Mouse (Mus musculus): ENCODE measurements around the gene Rabl3. TPM values are rescaled to one million over a fixed set of nuclear protein-coding genes. Genes with fewer than 3 reads are reported as not detected.

Rabl3 gene
- polyA plus RNA-seq, 1 experiment from 2014 or later: 19.8 TPM

DNA sequence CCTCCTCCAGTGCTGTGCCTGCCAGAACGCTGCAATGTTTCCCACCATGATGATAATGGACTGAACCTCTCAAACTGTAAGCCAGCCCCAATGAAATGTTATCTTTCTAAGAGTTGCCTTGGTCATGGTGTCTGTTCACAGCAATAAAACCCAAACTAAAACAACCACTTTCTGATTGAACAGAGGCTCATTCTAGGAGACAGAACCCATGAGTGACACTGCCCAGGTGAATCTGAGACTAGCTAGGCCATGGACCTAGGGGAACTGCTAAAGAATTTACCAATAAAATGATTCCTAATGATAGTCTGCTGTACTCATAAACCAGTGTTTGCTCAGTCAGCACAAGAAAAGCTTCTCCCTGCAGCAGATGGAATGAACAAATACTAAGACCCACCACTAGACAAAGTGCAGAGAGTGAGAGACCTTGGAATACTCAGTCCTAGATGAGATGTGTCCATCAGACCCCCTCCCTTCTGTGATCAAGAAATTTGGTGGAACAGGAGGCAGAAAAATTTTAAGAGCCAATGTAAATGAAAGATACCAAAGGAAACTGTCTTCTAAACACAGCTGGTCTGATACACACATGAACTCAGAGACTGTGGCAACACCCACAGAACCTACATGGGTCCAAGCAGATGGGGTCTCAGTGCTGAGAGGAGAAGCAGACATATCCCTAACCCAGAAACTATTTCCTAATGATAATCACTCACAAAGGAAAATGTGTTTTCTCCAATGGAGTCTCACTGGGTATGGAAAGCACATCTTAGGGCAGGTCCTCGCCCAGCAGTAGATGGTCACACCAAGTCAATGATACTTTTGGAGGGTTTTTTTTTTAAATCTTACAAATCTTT is 19.3 kb upstream of the Rabl3 start:
- Histone ChIP-seq H3K9me3 (replicated peaks) (peaks cover 9% of the 10 kb centered on the region), H3K4me3 (no peak overlapping the region), H3K4me1 (peaks cover 4% of the 10 kb centered on the region; the same call in 1 of the 2 replicates), H3K36me3 (peaks cover 83% of the 10 kb centered on the region), H3K27ac (no peak overlapping the region), H3K27me3 (replicated peaks) (no peaks in the 10 kb centered on the region), H3K9ac (no peak overlapping the region), H3K4me2 (no peak overlapping the region)
- ATAC-seq: no peak
- WGBS (ENCODE audit: insufficient replicate concordance): 81% methylated on average over 2 of the region's 2 CpGs

DNA sequence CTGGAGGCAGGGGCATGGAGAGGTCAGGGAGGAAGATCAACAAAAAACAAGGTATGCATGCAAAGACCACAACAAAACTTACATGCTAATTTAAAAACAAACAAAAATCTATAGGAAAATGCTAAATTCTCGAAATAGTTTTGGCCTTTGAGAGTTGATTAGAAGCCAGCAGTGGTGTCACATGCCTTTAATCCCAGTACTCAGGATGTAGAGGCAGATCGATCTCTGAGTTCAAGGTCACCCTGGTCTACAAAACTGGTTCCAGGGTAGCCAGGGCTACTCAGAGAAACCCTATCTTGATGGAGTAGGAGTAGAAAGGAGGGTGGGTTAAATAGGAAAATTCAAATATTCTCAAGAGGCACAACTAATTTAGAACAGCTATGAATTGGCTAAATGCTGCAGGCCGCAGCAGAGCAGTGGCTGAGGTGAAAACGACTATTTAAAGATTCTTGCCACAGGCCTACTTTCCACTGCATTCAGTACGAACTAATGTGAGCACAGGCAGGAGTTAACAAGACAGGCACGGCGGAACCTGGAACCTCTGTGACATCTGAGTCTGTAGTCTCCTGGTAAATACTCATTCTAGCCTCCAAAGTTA is 17.5 kb upstream of the Rabl3 start:
- peaks cover 9% of the 10 kb centered on the region for H3K9me3 ChIP-seq (replicated peaks)
- H3K4me2 ChIP-seq: no peak overlapping the region
- peaks cover 87% of the 10 kb centered on the region for H3K36me3 ChIP-seq
- no peak overlapping the region for H3K27ac ChIP-seq
- 82% methylated on average over 7 of the region's 7 CpGs for WGBS (ENCODE audit: insufficient replicate concordance)
- H3K27me3 ChIP-seq (replicated peaks): no peaks in the 10 kb centered on the region
- no peak overlapping the region for H3K9ac ChIP-seq
- H3K4me3 ChIP-seq: no peak overlapping the region
- no peak for ATAC-seq
- H3K4me1 ChIP-seq: peaks cover 4% of the 10 kb centered on the region; the same call in 1 of the 2 replicates

DNA sequence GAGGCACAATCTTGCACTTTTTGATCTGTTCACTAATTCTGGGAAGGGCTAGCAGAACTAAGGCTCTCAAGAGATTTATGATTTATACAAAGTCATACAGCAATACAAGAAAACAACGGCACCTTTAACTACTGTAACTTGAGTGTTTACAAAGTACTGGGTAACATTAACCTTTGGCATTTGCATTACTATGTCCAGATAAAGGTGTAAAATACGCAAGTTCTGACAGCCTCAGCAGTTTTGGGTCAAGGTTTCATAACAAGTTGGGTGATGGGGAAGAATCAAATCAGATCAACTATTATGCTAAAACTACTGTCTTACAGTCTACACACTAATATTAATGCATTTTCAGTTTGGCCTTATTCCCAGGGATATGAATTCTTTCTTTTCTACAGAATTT is 14.6 kb upstream of the Rabl3 start:
- no peak overlapping the region for H3K27ac ChIP-seq
- peaks cover 77% of the 10 kb centered on the region for H3K36me3 ChIP-seq
- 89% methylated on average over 2 of the region's 2 CpGs for WGBS (ENCODE audit: insufficient replicate concordance)
- H3K4me1 ChIP-seq: no peaks in the 10 kb centered on the region
- H3K4me2 ChIP-seq: no peak overlapping the region
- peaks cover 9% of the 10 kb centered on the region for H3K9me3 ChIP-seq (replicated peaks)
- no peak overlapping the region for H3K9ac ChIP-seq
- no peak overlapping the region for H3K4me3 ChIP-seq
- no peak for ATAC-seq
- H3K27me3 ChIP-seq (replicated peaks): no peaks in the 10 kb centered on the region

DNA sequence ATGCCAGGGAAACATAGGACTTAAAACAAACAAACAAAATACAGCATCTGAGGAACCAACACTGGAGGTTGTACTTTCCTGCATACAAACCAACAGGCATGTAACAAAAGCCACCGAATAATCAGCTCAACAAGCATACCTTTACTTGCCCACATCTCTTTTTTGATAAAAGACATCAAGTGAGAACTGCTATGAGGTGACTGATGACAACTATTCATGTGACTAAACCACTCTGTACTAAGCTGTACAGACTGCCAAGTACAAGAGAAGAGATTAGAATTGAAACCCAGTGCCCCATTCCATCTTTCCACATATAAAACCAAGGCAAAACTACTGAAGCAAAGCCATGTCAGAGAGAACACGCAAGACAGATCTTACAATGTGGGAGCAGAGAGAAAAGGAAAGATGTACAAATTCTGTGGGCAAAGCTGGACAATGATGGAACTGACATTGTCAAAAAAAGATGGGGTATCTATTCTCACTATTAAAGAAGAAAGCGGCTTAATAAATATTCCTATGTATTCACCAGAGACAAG is 12.9 kb upstream of the Rabl3 start:
- H3K4me2 ChIP-seq: no peak overlapping the region
- H3K27me3 ChIP-seq (replicated peaks): no peaks in the 10 kb centered on the region
- H3K36me3 ChIP-seq: peaks cover 67% of the 10 kb centered on the region
- 82% methylated on average over 3 of the region's 3 CpGs for WGBS (ENCODE audit: insufficient replicate concordance)
- peaks cover 9% of the 10 kb centered on the region for H3K9me3 ChIP-seq (replicated peaks)
- no peak overlapping the region for H3K9ac ChIP-seq
- ATAC-seq: no peak
- no peak overlapping the region for H3K27ac ChIP-seq
- H3K4me3 ChIP-seq: no peak overlapping the region
- no peaks in the 10 kb centered on the region for H3K4me1 ChIP-seq

DNA sequence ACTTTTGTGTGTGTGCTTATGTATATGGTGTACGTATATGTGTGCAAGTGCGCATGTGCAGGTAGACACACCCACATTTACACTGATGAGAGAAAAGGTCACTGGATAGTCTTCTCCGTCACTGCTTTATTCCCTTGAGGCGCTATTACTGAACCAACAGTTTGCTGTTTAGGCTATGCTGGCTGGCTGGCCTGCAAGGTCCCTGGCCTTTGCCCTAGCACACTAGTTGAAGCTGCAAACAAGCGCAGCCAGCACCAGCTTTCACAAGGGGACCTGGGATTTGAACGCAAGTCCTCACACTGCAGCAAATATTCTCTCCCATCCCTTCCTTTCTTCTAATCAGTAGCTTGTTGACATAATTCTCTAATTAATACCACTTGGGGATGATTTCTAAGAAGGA is 9.5 kb upstream of the Rabl3 start:
- no peaks in the 10 kb centered on the region for H3K9me3 ChIP-seq (replicated peaks)
- ATAC-seq: peak; percentile 40; the same call in 1 of the 2 replicates
- H3K36me3 ChIP-seq: peaks cover 47% of the 10 kb centered on the region
- WGBS (ENCODE audit: insufficient replicate concordance): 81% methylated on average over 6 of the region's 6 CpGs
- no peak overlapping the region for H3K9ac ChIP-seq
- H3K4me3 ChIP-seq: no peak overlapping the region
- no peak overlapping the region for H3K27ac ChIP-seq
- peaks cover 15% of the 10 kb centered on the region for H3K4me1 ChIP-seq
- H3K27me3 ChIP-seq (replicated peaks): no peaks in the 10 kb centered on the region
- no peak overlapping the region for H3K4me2 ChIP-seq

DNA sequence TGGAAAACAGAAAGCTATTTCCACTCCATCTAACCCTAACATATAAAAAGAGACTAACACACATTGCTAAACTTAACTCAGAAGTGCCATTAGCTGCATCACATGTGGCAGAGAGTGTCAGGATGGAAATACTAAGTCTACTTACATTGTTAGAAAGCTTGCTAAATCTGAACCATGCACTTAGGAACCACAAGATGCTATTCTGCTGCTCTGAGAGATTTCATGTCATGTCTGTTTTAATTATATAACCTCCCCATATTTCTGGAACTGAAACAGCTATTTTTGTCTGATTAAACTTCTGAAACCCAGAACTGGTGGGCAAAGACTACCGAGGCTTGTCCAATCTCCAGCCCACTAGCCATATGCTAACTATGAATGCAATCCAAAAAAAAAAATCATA is 7.6 kb upstream of the Rabl3 start:
- Histone ChIP-seq H3K9ac (no peak overlapping the region), H3K4me2 (no peak overlapping the region), H3K4me3 (no peak overlapping the region), H3K36me3 (peaks cover 38% of the 10 kb centered on the region), H3K27ac (no peak overlapping the region), H3K4me1 (peaks cover 20% of the 10 kb centered on the region), H3K27me3 (replicated peaks) (no peaks in the 10 kb centered on the region), H3K9me3 (replicated peaks) (no peaks in the 10 kb centered on the region)
- no peak for ATAC-seq
- WGBS (ENCODE audit: insufficient replicate concordance): 83% methylated on average over 1 of the region's 1 CpGs

DNA sequence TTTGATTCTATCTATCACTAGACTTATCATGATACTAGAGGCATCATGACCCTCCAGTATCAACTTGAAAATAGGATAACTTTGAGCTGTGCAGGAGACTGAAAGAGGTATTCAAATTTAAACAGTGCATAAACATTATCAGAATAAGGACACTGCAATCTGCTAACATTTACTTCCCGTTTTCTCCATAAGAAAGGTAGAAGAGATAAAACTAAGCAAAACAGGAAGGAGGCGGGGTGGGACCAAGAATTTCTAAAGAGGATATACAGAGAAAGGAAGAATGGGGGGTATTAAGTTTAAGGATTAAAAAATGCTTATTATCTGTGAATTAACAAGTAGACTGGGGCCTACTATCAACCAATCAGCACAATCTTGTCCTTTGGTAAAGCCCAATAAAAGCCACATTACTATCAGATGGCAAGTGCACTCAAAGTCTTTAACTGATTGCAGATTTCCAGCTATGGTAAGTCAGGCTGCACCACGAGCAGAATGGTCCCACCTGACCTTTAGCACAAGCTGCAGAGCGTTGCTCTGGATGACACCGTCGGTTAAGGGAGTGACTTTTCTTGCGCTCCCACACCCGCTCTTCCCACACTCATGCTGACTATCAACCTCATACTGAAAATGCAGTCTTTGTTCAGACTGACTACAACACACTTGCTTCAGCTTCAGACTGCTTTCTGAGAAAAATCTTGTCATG is 6.2 kb upstream of the Rabl3 start:
- peaks cover 32% of the 10 kb centered on the region for H3K4me1 ChIP-seq
- ATAC-seq: no peak

DNA sequence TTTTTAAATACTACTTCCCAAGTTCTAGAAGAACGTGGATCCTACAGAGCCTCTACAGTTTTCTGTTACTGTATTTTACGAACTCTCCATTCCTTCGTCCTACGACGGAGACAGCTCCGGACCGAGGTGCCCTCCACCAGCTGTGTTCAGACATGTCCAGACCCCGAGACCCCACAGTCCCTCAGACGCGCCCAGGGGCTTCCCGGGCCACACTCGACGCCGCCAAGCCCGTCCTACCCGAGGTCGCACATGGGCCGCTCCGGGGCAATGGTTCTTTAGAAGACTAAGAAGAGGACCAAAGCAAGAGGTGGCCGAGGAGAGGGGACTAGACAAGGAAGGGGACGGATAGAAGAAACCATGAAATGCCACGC is 460 bp upstream of the Rabl3 start:
- H3K4me3 ChIP-seq: peak overlapping the region; percentile 89
- peak overlapping the region; percentile 82 for H3K27ac ChIP-seq
- peaks cover 36% of the 10 kb centered on the region for H3K4me1 ChIP-seq
- no peaks in the 10 kb centered on the region for H3K9me3 ChIP-seq (replicated peaks)
- peak overlapping the region; percentile 94 for H3K4me2 ChIP-seq
- no peaks in the 10 kb centered on the region for H3K27me3 ChIP-seq (replicated peaks)
- peak overlapping the region; percentile 90 for H3K9ac ChIP-seq
- WGBS (ENCODE audit: insufficient replicate concordance): under 1% methylated on average over 22 of the region's 22 CpGs
- H3K36me3 ChIP-seq: peaks cover 29% of the 10 kb centered on the region
- ATAC-seq: peak; percentile 61

More for the DNA sequence above, 6.2 kb upstream of the Rabl3 start:
- no peak overlapping the region for H3K9ac ChIP-seq
- H3K27me3 ChIP-seq (replicated peaks): no peaks in the 10 kb centered on the region
- no peak overlapping the region for H3K4me2 ChIP-seq
- H3K36me3 ChIP-seq: peaks cover 30% of the 10 kb centered on the region
- no peak overlapping the region for H3K27ac ChIP-seq
- H3K9me3 ChIP-seq (replicated peaks): no peaks in the 10 kb centered on the region
- 45% methylated on average over 8 of the region's 8 CpGs for WGBS (ENCODE audit: insufficient replicate concordance)
- no peak overlapping the region for H3K4me3 ChIP-seq

DNA sequence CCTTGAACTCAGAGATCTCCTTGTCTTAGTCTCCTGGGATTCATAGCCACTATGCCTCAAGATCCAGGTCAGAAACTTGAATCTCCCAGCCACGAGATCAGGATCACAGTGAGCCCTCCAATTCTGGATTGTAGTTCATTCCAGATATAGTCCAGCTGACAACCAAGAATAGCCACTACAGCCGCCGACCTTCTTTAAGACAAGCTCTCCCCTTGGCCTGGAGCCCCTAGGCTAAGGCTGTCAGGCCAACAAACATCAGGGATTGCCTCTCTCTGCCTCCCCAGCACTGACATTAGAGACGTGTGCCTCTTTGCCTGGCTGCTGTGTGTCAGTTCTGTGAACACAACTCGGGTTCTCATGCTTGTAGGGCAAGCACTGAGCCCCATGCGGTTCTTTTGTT is 1.1 kb downstream of the Rabl3 start:
- ATAC-seq: no peak
- Histone ChIP-seq H3K27ac (0 out of 2 replicates have a peak overlapping the region, but pooled peaks have one; percentile 73), H3K4me3 (peak overlapping the region; percentile 89), H3K27me3 (replicated peaks) (no peaks in the 10 kb centered on the region), H3K36me3 (peaks cover 21% of the 10 kb centered on the region), H3K4me2 (peak overlapping the region; percentile 94), H3K4me1 (peaks cover 26% of the 10 kb centered on the region), H3K9ac (peak overlapping the region; percentile 75), H3K9me3 (replicated peaks) (no peaks in the 10 kb centered on the region)
- 78% methylated on average over 6 of the region's 6 CpGs for WGBS (ENCODE audit: insufficient replicate concordance)

DNA sequence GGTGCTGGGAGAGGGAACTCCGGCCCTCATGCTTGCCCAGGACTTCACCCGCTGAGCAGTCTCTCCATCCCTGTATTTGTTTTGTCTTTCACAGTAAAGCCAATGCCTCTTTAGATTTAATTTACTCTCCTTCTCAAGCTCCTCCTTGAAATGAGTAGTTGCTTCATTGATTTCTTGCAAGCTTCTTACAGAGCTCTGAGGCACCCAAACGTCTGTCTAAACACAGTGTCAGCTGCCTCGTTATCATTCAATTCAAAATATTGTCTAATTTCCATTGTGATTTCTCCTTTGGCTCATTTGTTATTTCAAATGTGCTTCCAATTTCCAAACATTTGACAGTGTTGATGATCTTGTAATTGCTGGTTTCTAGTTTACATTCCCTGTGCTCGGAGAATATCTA is 6.6 kb downstream of the Rabl3 start:
- Histone ChIP-seq H3K4me2 (no peak overlapping the region), H3K4me1 (peaks cover 2% of the 10 kb centered on the region; the same call in 1 of the 2 replicates), H3K9ac (no peak overlapping the region), H3K27me3 (replicated peaks) (no peaks in the 10 kb centered on the region), H3K4me3 (no peak overlapping the region), H3K27ac (no peak overlapping the region), H3K36me3 (peaks cover 18% of the 10 kb centered on the region; the same call in 1 of the 2 replicates), H3K9me3 (replicated peaks) (no peaks in the 10 kb centered on the region)
- 79% methylated on average over 5 of the region's 5 CpGs for WGBS (ENCODE audit: insufficient replicate concordance)
- no peak for ATAC-seq

DNA sequence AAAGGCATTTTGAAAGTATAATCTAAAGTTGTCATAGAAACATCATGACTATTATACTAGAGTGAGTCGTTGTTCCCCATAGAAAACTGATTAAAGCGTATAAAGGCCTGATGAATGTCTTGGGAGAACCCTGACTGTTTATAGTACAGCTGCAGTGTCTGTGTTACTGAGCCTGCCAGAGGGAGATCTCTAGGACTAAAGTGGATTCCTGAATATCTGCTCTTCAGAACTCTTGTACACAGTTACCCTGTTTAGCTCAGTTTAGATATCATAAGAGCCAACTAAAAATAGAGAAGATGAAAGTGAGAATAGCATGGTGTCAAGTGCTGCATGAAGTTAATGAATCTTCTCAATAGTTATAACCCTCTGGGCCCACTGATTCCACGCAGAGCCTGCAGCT is 10.6 kb downstream of the Rabl3 start:
- Histone ChIP-seq H3K36me3 (no peaks in the 10 kb centered on the region), H3K27me3 (replicated peaks) (no peaks in the 10 kb centered on the region), H3K9me3 (replicated peaks) (no peaks in the 10 kb centered on the region), H3K4me3 (no peak overlapping the region), H3K9ac (no peak overlapping the region), H3K4me2 (no peak overlapping the region), H3K27ac (no peak overlapping the region), H3K4me1 (peaks cover 2% of the 10 kb centered on the region; the same call in 1 of the 2 replicates)
- ATAC-seq: no peak
- 85% methylated on average over 3 of the region's 3 CpGs for WGBS (ENCODE audit: insufficient replicate concordance)

DNA sequence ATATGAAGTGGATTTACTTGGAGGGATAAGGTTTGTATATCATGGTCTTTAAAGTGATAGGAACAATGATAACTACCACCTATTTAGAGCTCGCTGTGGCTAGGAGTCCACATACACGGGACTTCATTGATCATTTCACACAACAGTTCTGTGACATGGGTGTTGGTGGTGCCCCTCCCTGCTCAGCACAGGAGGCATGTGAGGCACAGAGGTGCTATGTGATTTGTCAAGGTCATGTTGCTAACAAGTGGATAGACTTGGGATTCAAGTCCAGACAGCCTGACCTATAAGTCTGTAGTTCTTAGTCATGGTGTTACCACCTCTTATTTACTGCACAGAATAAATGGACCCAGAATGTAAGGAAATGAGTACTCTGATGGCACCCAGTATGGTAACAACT is 11.3 kb downstream of the Rabl3 start:
- H3K9me3 ChIP-seq (replicated peaks): no peaks in the 10 kb centered on the region
- H3K27ac ChIP-seq: no peak overlapping the region
- H3K9ac ChIP-seq: no peak overlapping the region
- ATAC-seq: no peak
- H3K36me3 ChIP-seq: no peaks in the 10 kb centered on the region
- no peak overlapping the region for H3K4me2 ChIP-seq
- 75% methylated on average over 2 of the region's 2 CpGs for WGBS (ENCODE audit: insufficient replicate concordance)
- no peak overlapping the region for H3K4me3 ChIP-seq
- H3K4me1 ChIP-seq: peaks cover 2% of the 10 kb centered on the region; the same call in 1 of the 2 replicates
- H3K27me3 ChIP-seq (replicated peaks): no peaks in the 10 kb centered on the region
